Mouse (Mus musculus): Measurements from ENCODE around the gene Cobll1. TPM values are rescaled to one million over a fixed set of nuclear protein-coding genes. Genes with fewer than 3 reads are reported as not detected.

Gene Cobll1
- polyA plus RNA-seq, 1 experiment from 2014 or later: 12.8 TPM

GRCm38 (mm10) chr2:65117859-65118258, 121.3 kb downstream of the Cobll1 start:
- Histone ChIP-seq H3K9me3 (replicated peaks) (no peaks in the 10 kb centered on the region), H3K4me2 (no peak overlapping the region), H3K4me1 (replicated peaks) (0 out of 2 replicates have a peak, but pooled peaks cover 8% of the 10 kb centered on the region), H3K4me3 (no peak overlapping the region), H3K36me3 (no peaks in the 10 kb centered on the region), H3K27me3 (replicated peaks) (no peaks in the 10 kb centered on the region), H3K27ac (ENCODE audit: poor library complexity, severe bottlenecking) (no peak overlapping the region), H3K9ac (no peak overlapping the region)
- no peak for ATAC-seq (ENCODE audit: insufficient number of reproducible peaks, low FRiP score)
- 34% methylated on average over 2 of the region's 2 CpGs for WGBS

GRCm38 (mm10) chr2:65116428-65117125, 122.6 kb downstream of the Cobll1 start:
- no peak overlapping the region for H3K27ac ChIP-seq (ENCODE audit: poor library complexity, severe bottlenecking)
- no peaks in the 10 kb centered on the region for H3K9me3 ChIP-seq (replicated peaks)
- H3K4me1 ChIP-seq (replicated peaks): 0 out of 2 replicates have a peak, but pooled peaks cover 8% of the 10 kb centered on the region
- 60% methylated on average over 2 of the region's 2 CpGs for WGBS
- H3K4me2 ChIP-seq: no peak overlapping the region
- no peaks in the 10 kb centered on the region for H3K36me3 ChIP-seq
- H3K27me3 ChIP-seq (replicated peaks): no peaks in the 10 kb centered on the region
- no peak overlapping the region for H3K9ac ChIP-seq
- H3K4me3 ChIP-seq: no peak overlapping the region
- no peak for ATAC-seq (ENCODE audit: insufficient number of reproducible peaks, low FRiP score)

GRCm38 (mm10) chr2:65113191-65113590, 126.0 kb downstream of the Cobll1 start:
- ATAC-seq (ENCODE audit: insufficient number of reproducible peaks, low FRiP score): no peak
- Histone ChIP-seq H3K4me2 (no peak overlapping the region), H3K9ac (no peak overlapping the region), H3K27ac (ENCODE audit: poor library complexity, severe bottlenecking) (no peak overlapping the region), H3K36me3 (no peaks in the 10 kb centered on the region), H3K4me3 (no peak overlapping the region), H3K9me3 (replicated peaks) (no peaks in the 10 kb centered on the region), H3K27me3 (replicated peaks) (no peaks in the 10 kb centered on the region), H3K4me1 (replicated peaks) (0 out of 2 replicates have a peak, but pooled peaks cover 3% of the 10 kb centered on the region)
- 75% methylated on average over 4 of the region's 4 CpGs for WGBS

GRCm38 (mm10) chr2:65104569-65104968, 134.6 kb downstream of the Cobll1 start:
- H3K4me2 ChIP-seq: no peak overlapping the region
- H3K9ac ChIP-seq: no peak overlapping the region
- no peak overlapping the region for H3K27ac ChIP-seq (ENCODE audit: poor library complexity, severe bottlenecking)
- no peak overlapping the region for H3K4me3 ChIP-seq
- ATAC-seq (ENCODE audit: insufficient number of reproducible peaks, low FRiP score): no peak
- peaks cover 4% of the 10 kb centered on the region; the same call in 1 of the 2 replicates for H3K4me1 ChIP-seq (replicated peaks)
- peaks cover 9% of the 10 kb centered on the region for H3K36me3 ChIP-seq
- H3K9me3 ChIP-seq (replicated peaks): no peaks in the 10 kb centered on the region
- 85% methylated on average over 6 of the region's 6 CpGs for WGBS
- no peaks in the 10 kb centered on the region for H3K27me3 ChIP-seq (replicated peaks)

- Histone ChIP-seq H3K4me2 (no peak overlapping the region), H3K27ac (ENCODE audit: poor library complexity, severe bottlenecking) (no peak overlapping the region), H3K27me3 (replicated peaks) (no peaks in the 10 kb centered on the region), H3K4me1 (replicated peaks) (peaks cover 4% of the 10 kb centered on the region; the same call in 1 of the 2 replicates), H3K4me3 (no peak overlapping the region), H3K36me3 (peaks cover 11% of the 10 kb centered on the region), H3K9ac (no peak overlapping the region), H3K9me3 (replicated peaks) (no peaks in the 10 kb centered on the region)
- 45% methylated on average over 3 of the region's 3 CpGs for WGBS
- no peak for ATAC-seq (ENCODE audit: insufficient number of reproducible peaks, low FRiP score)
These were observed 135.4 kb downstream of the Cobll1 start for GRCm38 (mm10) chr2:65103801-65104200.

GRCm38 (mm10) chr2:65101388-65101787, 137.8 kb downstream of the Cobll1 start:
- Histone ChIP-seq H3K4me2 (no peak overlapping the region), H3K9me3 (replicated peaks) (no peaks in the 10 kb centered on the region), H3K9ac (no peak overlapping the region), H3K4me3 (no peak overlapping the region), H3K36me3 (peaks cover 22% of the 10 kb centered on the region), H3K4me1 (replicated peaks) (peaks cover 7% of the 10 kb centered on the region; the same call in 1 of the 2 replicates), H3K27ac (ENCODE audit: poor library complexity, severe bottlenecking) (no peak overlapping the region), H3K27me3 (replicated peaks) (no peaks in the 10 kb centered on the region)
- WGBS: 83% methylated on average over 2 of the region's 2 CpGs
- ATAC-seq (ENCODE audit: insufficient number of reproducible peaks, low FRiP score): no peak

- 82% methylated on average over 1 of the region's 1 CpGs for WGBS
- Histone ChIP-seq H3K4me2 (no peak overlapping the region), H3K36me3 (peaks cover 22% of the 10 kb centered on the region), H3K4me1 (replicated peaks) (peaks cover 12% of the 10 kb centered on the region), H3K4me3 (no peak overlapping the region), H3K9ac (no peak overlapping the region), H3K27ac (ENCODE audit: poor library complexity, severe bottlenecking) (no peak overlapping the region), H3K9me3 (replicated peaks) (no peaks in the 10 kb centered on the region), H3K27me3 (replicated peaks) (no peaks in the 10 kb centered on the region)
- ATAC-seq (ENCODE audit: insufficient number of reproducible peaks, low FRiP score): no peak
These were observed 139.2 kb downstream of the Cobll1 start for GRCm38 (mm10) chr2:65100001-65100400.

- no peak overlapping the region for H3K4me3 ChIP-seq
- WGBS: 36% methylated on average over 6 of the region's 6 CpGs
- peaks cover 20% of the 10 kb centered on the region for H3K4me1 ChIP-seq (replicated peaks)
- peak overlapping the region; percentile 29; the same call in 1 of the 2 replicates for H3K27ac ChIP-seq (ENCODE audit: poor library complexity, severe bottlenecking)
- peaks cover 22% of the 10 kb centered on the region for H3K36me3 ChIP-seq
- no peak for ATAC-seq (ENCODE audit: insufficient number of reproducible peaks, low FRiP score)
- H3K9ac ChIP-seq: no peak overlapping the region
- no peak overlapping the region for H3K4me2 ChIP-seq
- H3K27me3 ChIP-seq (replicated peaks): no peaks in the 10 kb centered on the region
- no peaks in the 10 kb centered on the region for H3K9me3 ChIP-seq (replicated peaks)
These were observed 143.6 kb downstream of the Cobll1 start for GRCm38 (mm10) chr2:65095571-65095970.

- Histone ChIP-seq H3K9ac (no peak overlapping the region), H3K27ac (ENCODE audit: poor library complexity, severe bottlenecking) (no peak overlapping the region), H3K27me3 (replicated peaks) (no peaks in the 10 kb centered on the region), H3K4me3 (no peak overlapping the region), H3K36me3 (peaks cover 19% of the 10 kb centered on the region), H3K4me2 (no peak overlapping the region), H3K4me1 (replicated peaks) (peaks cover 20% of the 10 kb centered on the region), H3K9me3 (replicated peaks) (no peaks in the 10 kb centered on the region)
- peak; percentile 15; the same call in 1 of the 2 replicates for ATAC-seq (ENCODE audit: insufficient number of reproducible peaks, low FRiP score)
- 81% methylated on average over 2 of the region's 2 CpGs for WGBS
These were observed 145.2 kb downstream of the Cobll1 start for GRCm38 (mm10) chr2:65093990-65094389.

GRCm38 (mm10) chr2:65090986-65091385, 148.2 kb downstream of the Cobll1 start:
- no peak for ATAC-seq (ENCODE audit: insufficient number of reproducible peaks, low FRiP score)
- no peaks in the 10 kb centered on the region for H3K9me3 ChIP-seq (replicated peaks)
- H3K27ac ChIP-seq (ENCODE audit: poor library complexity, severe bottlenecking): no peak overlapping the region
- 72% methylated on average over 2 of the region's 2 CpGs for WGBS
- no peak overlapping the region for H3K4me3 ChIP-seq
- no peak overlapping the region for H3K9ac ChIP-seq
- H3K4me1 ChIP-seq (replicated peaks): peaks cover 22% of the 10 kb centered on the region
- H3K4me2 ChIP-seq: no peak overlapping the region
- H3K36me3 ChIP-seq: 0 out of 2 replicates have a peak, but pooled peaks cover 4% of the 10 kb centered on the region
- H3K27me3 ChIP-seq (replicated peaks): no peaks in the 10 kb centered on the region

- H3K27ac ChIP-seq (ENCODE audit: poor library complexity, severe bottlenecking): no peak overlapping the region
- WGBS: 74% methylated on average over 3 of the region's 3 CpGs
- H3K36me3 ChIP-seq: no peaks in the 10 kb centered on the region
- H3K9ac ChIP-seq: no peak overlapping the region
- ATAC-seq (ENCODE audit: insufficient number of reproducible peaks, low FRiP score): no peak
- peaks cover 9% of the 10 kb centered on the region for H3K4me1 ChIP-seq (replicated peaks)
- H3K9me3 ChIP-seq (replicated peaks): no peaks in the 10 kb centered on the region
- no peaks in the 10 kb centered on the region for H3K27me3 ChIP-seq (replicated peaks)
- no peak overlapping the region for H3K4me2 ChIP-seq
- no peak overlapping the region for H3K4me3 ChIP-seq
These were observed 152.0 kb downstream of the Cobll1 start for GRCm38 (mm10) chr2:65087197-65087596.

GRCm38 (mm10) chr2:65083411-65083810, 155.8 kb downstream of the Cobll1 start:
- no peaks in the 10 kb centered on the region for H3K27me3 ChIP-seq (replicated peaks)

More at GRCm38 (mm10) chr2:65083411-65083810, 155.8 kb downstream of the Cobll1 start:
- Histone ChIP-seq H3K9ac (no peak overlapping the region), H3K4me1 (replicated peaks) (peaks cover 14% of the 10 kb centered on the region), H3K9me3 (replicated peaks) (no peaks in the 10 kb centered on the region), H3K4me2 (no peak overlapping the region), H3K4me3 (no peak overlapping the region), H3K27ac (ENCODE audit: poor library complexity, severe bottlenecking) (no peak overlapping the region), H3K36me3 (no peaks in the 10 kb centered on the region)
- no peak for ATAC-seq (ENCODE audit: insufficient number of reproducible peaks, low FRiP score)
